Mouse (Mus musculus): ENCODE data around the gene Pitpnm1.

The Pitpnm1 gene

DNA sequence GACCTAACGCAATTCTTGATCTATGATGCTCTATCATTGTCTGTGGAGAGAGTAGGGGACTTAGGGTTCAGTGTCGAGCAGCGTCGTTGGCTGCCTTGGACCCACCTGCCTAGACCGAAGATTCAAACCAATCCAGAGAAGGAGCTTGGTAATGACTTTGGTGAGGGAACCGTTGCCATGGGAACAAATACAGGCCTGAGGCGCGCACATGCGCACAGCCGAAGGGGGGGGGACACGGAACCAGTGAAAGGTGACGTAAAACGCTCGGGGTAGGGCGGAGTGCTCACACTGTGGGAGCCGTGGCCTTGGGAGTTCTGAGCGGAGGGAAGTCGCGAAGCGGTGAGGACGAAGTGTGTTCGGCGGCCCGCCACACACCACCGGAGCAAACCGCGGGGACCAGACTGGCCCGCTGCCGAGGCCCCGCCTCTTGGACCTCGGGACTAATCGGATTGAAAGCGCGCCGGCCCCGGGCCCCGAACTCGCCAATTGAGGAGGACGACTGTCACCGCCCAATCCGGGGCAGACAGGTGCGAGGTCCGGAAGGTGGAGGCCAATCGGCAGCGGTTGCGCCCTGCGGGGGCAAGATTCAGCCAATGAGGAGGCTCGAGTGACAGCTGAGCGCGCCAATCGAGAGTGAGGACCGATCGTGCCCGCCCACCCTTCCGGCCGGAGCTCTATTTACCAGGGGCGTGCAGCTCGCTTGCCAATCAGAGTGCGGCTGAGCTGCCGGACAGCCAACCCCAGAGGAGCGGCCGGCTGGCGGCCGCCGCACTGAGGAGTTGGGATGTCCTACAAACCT is 3.0 kb upstream of the Pitpnm1 start, which contains the start of gene Cdk2ap2:
Gene Cdk2ap2 (plus strand): TSS at position 541 of the 799 bp plus-strand sequence.
- DNase-seq: peak; percentile 98

DNA sequence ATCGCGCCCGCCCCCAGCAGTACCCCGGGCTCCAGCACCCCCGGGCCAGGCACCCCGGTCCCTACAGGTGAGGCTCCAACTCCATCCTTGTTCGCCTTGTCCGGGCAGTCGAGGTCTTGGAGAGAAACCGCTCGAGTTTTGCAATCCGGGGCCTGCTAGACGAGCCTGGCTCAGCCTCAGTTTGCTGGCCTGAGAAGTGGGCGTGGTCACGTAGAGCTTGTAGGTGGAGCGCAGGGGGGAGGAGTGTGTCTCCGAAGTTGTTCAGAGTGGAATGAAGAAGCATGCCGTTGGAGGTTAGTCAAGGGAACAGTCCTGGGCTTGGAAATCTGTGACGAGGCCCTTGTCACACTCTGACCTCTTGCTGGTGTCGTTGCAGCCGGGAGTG is 2.4 kb upstream of the Pitpnm1 start:
- DNase-seq: no peak

DNA sequence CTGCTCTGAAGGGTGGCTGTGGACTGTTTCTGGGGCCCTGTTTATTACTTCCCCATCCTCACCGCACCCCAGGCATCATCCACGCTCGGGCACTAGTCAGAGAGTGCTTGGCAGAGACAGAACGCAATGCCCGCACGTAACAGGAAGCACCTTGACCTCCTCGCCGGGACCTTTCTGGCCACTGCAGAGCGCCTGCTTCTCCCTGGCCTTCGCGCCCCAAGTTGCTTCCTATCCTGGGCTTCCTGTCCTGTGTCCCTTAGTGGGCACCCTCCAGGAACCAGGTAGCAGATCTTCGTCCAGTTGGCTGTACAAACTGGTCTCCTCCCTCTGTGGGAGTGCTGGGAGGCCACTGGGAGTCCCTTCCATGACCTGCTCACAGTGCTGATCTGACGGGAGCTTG is 1.4 kb upstream of the Pitpnm1 start:
- no peak for DNase-seq

DNA sequence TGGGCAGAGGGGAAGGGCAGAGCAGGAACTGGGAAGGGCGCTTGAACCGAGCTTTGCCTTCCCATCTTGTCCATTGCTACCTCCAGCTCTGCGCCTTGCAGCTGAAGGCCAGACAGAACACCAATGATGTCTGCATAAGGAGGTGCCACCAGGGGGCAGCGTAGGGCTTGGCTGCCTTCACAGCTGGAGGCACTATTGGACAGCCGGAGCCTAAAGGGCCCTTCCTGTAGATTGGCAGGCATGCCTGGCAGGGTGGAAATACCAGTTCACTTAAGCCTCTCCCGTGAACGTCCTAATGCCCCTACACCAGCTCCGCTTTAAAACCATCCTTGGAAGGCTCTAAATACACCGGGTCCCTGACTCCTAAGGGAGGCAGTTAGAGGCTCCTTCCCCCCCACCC is 742 bp upstream of the Pitpnm1 start:
- peak; percentile 92 for DNase-seq

DNA sequence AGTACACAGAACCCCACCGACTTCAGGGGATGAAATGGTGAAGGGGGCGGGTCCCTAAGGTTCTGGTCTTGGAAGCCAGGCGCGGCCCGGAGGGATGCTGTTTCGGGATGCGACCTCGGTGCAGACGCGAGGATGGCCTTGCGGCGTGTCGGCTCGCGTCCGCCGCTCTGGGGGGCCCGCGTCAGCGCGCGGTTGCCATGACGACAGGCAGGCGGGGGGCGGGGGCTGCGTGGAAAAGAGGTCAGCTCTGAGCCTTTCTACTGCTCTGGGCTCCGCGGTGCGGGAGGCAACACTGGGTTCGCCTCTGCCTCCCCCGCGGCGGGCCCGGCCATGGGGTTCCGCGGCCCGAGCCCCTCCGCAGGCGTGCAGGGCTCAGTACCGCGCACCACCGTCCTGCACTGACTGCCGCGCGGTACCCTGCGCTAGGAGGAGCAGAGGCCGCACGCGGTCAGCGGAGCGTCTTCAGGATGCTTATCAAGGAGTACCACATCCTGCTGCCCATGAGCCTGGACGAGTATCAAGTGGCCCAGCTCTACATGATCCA is 992 bp downstream of the Pitpnm1 start:
- DNase-seq: peak; percentile 64

DNA sequence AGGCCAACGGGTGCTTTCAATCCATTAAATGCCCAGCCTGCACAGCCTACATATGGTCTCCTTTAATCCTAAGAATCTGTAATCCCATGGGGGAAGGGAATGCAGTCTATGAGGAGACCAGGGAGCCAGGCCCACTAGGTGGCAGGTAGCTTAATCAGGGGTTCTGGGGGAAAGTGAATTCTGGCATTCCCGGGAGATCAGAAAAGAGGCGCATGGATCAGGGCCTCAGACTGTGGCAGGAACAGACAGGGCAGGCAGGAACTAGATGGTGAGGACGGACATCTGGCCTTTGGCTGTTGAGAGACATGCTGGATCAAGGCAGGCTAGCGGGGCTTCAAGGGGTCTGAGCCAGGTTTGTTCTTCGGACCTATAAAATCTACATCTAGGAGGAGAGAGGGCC is 1.7 kb downstream of the Pitpnm1 start:
- DNase-seq: no peak

DNA sequence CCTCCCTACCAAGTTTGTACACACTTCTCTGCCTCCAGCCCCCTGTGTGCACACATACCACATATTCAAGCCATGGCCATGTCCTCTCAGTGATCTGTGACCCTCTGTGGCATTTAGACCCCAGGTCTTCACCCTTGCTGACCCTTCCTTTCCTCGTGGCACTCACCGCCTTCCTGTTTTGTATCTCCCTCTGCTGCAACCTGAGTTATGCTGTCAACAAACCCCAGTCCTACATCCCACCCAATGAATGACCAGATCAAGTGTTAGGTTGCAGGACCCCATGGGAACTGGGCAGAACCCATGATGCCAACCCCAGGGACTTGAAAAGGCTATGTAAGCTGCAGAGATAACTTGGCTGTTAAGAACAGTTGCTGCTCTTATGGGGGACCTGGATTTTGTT is 2.3 kb downstream of the Pitpnm1 start:
- no peak for DNase-seq

DNA sequence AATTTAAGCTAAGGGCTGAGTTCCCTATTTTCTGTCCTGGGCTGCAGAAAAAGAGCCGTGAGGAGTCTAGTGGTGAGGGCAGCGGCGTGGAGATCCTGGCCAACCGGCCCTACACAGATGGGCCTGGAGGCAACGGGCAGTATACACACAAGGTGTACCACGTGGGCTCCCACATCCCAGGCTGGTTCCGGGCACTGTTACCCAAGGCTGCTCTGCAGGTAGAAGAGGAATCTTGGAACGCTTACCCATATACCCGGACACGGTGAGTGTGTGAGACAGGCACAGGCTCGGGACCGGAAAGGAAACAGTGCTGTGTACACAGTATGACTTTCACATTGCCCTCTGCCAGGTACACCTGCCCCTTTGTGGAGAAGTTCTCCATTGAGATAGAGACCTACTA is 2.8 kb downstream of the Pitpnm1 start:
- no peak for DNase-seq

DNA sequence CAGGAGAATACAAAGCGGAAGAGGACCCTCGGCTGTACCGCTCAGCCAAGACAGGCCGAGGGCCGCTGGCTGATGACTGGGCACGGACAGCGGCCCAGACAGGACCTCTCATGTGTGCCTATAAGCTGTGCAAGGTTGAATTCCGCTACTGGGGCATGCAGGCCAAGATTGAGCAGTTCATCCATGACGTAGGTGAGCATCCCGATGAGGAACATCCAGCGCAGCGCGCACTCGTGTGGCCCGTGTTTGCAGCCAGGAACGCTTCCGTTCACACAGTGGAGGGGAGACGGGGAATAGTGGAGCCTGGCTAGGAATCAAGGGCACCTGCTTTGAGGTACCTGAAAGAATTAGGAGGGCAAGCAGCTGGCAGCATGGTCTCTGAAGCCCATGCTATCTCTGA is 3.5 kb downstream of the Pitpnm1 start:
- DNase-seq: no peak

DNA sequence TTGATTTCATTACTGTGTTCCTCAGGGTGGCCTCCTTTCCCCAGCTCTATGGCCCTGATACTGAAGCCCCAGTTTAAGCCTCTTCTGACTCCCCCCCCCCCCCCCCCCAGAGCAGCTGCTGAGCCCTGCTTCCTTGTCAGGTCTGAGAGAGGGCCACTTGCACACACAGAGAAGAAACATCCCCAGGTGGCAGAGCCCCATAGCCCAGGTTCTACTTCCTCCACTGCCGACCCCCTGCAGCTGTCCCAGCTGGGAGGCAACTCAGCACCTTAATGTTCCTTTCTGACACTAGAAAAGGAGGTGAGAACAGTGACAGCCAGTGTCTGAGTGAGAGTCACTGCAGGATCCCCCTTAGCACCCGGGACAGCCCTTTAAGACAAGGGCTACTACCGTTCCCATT is 4.0 kb downstream of the Pitpnm1 start:
- DNase-seq: no peak

DNA sequence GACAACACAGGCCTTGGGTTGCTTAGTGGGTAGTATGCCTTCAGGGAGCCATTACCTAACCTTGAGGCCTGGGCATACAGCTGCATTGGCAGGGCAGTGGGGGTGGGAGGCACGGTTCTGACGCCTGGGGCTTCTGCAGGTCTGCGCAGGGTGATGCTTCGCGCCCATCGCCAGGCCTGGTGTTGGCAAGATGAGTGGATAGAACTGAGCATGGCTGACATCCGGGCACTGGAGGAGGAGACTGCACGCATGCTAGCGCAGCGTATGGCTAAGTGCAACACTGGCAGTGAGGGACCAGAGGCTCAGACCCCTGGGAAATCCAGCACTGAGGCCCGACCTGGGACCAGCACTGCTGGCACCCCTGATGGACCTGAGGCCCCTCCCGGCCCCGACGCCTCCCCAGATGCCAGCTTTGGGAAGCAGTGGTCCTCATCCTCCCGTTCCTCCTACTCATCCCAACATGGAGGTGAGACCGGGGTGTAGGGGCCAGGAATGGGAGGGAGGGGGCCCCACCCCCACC is 4.9 kb downstream of the Pitpnm1 start:
- DNase-seq: no peak

DNA sequence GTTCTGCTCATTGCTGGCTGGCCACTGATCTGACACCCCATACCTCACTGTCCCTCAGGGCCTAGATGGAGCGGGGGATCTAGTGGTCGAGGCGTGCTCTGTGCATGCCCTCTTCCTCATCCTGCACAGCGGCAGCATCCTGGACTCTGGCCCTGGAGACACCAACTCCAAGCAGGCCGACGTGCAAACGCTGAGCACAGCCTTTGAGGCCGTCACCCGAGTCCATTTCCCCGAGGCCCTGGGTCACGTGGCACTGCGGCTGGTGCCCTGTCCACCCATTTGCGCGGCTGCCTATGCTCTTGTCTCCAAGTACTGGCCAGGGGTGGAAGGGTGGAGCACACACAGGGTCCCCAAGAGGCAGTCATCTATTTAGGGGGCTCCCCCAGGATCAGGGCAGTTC is 6.9 kb downstream of the Pitpnm1 start:
- DNase-seq: no peak

DNA sequence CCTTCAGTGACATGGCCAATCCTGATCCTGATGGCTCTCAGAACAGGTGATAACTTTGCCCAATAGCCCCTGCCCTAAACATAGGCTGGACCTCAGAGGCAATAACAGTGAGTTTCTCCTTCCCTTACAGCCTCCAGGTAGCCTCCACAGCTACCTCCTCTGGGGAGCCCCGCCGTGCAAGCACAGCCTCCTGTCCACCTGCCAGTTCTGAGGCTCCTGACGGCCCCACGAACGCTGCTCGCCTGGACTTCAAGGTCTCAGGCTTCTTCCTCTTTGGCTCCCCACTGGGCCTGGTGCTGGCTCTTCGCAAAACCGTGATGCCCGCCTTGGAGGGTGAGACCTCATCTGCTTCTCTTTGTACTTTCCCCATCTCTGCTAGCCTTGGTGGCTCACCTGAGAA is 8.7 kb downstream of the Pitpnm1 start:
- DNase-seq: no peak

DNA sequence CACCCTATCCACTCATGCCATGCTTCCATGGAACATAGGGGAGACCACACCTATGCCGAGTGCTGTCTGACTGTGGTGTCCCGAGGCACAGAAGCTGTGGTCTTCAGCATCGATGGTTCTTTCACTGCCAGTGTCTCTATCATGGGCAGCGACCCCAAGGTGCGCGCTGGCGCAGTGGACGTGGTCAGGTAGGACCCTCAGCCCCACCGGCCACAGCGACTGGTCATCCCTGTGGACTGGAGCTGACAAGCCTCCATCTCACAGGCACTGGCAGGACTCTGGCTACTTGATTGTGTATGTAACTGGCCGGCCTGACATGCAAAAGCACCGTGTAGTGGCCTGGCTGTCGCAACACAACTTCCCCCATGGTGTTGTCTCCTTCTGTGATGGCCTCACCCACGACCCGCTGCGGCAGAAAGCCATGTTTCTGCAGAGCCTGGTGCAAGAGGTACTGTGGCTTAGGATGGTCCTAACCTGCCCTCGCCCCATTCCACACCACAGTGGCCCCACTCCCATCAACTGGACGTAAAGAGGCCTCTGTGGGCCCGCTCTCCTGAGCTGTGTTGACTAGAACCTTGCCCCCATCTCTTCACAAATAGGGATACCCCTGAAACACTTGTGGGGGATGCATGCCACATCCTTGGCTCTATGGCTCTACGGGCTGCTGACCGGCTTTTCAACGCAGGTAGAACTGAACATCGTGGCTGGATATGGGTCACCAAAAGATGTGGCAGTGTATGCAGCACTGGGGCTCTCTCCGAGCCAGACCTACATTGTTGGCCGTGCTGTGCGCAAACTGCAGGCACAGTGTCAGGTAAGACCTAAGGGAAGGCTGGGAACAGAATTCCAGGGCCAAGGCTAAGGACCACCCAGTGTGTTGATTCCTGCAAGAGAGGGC is 12.5 kb downstream of the Pitpnm1 start:
- no peak for DNase-seq

DNA sequence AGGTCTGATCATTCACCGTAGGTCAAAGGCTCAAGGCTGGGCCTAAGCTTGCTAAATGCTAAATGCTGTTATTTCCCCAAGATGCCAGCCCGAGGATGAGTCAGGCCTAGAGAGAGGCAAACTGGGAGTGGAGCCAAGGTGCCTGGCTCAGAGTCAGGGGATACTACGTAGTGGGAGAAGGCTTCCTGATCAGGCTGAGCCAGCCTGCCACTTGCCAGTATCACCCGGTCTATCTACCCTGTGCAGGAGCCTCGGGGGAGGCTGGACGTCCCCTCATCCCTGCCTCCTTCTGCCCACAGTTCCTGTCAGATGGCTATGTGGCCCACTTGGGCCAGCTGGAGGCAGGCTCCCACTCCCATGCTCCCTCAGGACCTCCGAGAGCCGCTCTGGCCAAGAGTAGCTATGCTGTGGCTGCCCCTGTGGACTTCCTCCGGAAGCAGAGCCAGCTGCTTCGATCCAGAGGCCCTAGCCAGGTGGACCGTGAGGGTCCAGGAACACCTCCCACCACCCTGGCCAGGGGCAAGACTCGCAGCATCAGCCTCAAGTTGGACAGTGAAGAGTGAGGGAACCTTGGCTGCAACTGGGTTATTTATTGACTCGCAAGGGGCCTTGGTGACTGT is 13.5 kb downstream of the Pitpnm1 start:
- no peak for DNase-seq

DNA sequence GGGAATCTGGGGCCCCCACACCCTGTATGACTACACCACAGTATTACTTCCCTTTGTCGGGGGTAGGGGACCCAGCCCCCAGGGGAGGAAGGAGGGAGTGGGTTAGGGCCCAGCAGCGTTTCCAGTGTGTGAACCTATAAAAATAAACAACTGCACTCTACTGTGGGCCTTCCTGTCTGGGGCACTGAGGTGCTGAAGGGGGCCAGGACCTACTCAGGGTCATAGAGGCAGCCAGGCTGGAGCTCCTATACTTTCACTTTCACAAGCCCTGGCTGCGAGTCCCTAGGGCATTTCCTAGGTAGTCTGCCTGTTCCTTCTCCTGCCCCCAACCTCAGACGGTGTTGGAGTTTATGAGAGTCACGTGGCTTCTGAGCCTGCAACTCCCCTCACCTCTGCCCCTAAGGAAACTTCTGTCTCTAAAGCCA is 14.0 kb downstream of the Pitpnm1 start:
- no peak for DNase-seq

DNA sequence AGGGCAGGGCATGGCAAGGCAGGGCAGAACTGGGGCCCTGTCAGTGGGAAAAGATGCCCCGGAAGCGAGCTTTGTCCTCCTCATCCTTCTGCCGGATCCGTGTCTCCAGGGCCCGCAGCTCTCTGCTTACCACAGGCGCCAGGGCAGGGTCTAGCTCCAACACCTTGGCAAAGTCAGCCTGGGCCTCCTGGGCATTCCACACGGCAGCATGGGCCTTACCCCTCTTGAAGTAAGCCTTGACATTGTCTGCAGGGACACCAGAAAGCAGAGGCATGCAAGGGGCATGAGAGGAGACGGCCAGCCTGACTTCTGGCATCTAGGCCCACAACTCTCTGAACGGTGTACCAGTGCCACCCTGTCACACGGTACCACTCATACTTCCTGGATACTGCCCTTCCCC is 14.8 kb downstream of the Pitpnm1 start:
- no peak for DNase-seq

DNA sequence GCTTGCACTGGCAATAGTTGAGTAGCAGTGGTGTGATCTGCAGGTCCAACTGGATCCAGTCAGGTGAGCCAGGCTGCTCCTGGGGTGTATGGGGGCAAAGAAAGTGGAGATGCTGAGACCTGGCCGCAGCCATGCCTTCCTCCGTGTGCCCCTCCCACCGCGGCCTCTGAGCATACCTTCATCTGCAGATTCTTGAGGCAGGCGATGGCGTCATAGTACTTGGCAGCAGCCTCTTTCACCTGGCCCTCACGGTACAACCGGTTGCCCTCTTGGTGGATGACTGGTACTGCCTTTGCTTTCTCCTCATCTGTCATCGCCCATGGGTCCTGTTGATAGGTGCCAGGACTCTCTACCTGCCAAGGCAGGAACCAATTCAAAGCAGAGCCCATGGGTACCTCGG is 15.3 kb downstream of the Pitpnm1 start:
- no peak for DNase-seq

DNA sequence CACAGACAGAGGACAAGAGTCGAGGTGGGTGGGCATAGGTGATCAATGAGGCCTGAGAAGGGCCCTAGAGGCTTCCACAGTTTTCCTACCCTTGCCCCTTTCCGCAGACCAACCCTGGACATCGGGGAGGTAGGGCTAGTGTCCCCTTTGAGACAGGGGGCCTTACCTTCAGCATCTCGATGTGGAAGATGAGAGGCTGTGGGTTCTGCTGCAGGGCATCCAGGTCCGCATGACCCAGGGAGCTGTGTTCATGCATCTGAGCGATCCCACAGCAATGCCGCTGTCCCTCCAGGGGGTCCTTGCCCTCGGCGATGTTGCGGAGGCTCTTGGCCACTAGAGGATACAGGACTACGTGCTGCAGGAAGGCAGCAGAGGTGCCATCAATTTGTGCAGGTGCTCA is 16.0 kb downstream of the Pitpnm1 start:
- no peak for DNase-seq

DNA sequence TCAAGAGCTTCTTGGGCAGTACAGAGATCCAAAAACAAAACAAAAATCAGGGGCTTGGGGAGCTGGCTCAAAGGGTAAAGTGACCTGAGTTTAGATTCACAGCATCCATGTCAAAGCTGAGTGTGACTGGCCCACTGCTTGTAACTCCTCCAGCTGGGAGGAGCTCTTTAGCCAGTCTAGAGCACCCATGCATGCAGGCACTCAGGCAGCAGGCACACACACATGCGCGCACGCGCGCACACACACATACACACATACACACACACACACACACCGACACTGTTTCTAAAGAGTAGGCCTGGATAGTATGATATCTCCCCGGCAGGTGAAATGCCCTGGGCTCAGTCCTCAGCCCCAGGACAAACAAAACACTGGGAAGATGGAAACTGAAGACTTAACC is 17.2 kb downstream of the Pitpnm1 start:
- DNase-seq: no peak

DNA sequence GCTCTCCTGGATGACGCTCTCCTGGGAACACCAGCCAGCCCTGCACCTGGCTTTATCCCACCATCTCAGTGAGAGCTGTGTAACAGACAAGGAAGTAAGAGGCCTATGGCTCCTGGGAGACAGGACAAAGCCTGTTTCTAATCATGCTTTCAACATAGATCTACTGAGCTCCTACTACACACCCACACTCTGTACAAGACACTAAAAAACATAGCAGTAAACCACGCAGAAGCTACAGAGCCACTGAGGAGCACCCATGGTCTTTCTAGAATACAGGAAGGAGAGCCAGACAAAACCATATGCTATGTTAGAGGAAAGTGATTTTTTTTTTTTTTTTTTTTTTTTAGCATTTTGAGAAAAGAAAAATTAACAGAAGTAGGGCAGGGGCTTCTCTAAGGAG is 18.6 kb downstream of the Pitpnm1 start:
- DNase-seq: no peak

DNA sequence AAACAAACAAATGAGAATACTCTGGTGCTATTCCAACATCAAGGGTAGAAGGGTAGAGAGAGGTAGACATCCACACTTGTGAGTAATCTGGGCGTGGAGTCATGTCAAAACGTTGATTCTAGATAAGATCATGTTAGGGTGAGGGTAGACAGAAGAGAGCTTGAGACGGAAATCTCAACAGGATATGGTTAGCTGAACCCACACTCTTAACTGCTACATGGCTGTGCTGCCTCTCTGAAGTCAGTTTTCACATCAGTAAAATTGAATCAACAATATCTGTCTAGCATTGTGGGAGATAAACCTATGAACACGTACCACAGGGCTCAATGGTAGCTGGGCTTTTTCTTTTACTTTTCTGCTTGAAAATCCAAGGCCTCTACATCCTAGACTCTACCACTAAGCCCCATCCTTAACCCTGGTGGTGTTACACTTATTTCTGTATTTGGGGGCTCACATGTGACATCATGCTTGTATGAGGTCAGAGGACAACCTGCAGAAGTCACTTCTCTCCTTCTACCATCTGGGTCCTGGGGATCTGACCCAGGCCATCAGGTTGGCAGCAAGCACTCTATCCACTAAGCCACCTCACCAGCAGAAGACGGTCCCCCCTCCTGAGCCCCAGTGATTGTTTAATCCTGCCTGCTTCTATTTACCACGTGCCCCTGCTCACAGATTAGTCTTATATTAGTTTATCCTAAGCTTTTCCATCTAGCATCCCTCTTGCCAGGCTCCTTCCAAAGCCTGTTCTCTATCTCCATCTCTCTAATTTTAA is 20.1 kb downstream of the Pitpnm1 start:
- DNase-seq: no peak
